ENCODE assay signal across 16 mouse cellular contexts in genomic region chr6:53904703-53905395, GRCm38 (mm10).
A peak's percentile ranks its signal among the peaks of the same experiment; 100 is the strongest.
DNase-seq lines count a peak whose midpoint lies in the region; ATAC-seq and TF ChIP-seq lines count a peak whose summit lies in the region.
"Had no signal": no experiment of that assay in that cellular context is flagged by ENCODE, and none has a peak within 500 bp of the region (broad histone marks: within the 10 kb centered on the region; RNA-seq: fewer than 3 reads in every experiment).

No protein-coding gene starts in this region.

- 75% methylated on average over 4 of the region's 4 CpGs for WGBS in heart, embryonic 11.5 days (ENCODE audit: insufficient replicate concordance)
- 41% methylated on average over 4 of the region's 4 CpGs for WGBS in lung, embryonic 14.5 days
- WGBS in embryonic facial prominence, embryonic 12.5 days = 85% methylated on average over 4 of the region's 4 CpGs
- 66% methylated on average over 4 of the region's 4 CpGs for WGBS in limb, embryonic 13.5 days

- H3K9ac ChIP-seq in heart, embryonic 11.5 days (ENCODE audit: low read depth, low read length) = no peak overlapping the region
- H3K9ac ChIP-seq in lung, embryonic 14.5 days = no peak overlapping the region
- H3K9ac ChIP-seq in embryonic facial prominence, embryonic 12.5 days = no peak overlapping the region
- H3K9ac ChIP-seq in limb, embryonic 13.5 days = no peak overlapping the region
- H3K9ac ChIP-seq: embryonic facial prominence, embryonic 13.5 days had no signal

- peaks cover 6% of the 10 kb centered on the region; the same call in 1 of the 2 replicates for H3K4me1 ChIP-seq in heart, embryonic 11.5 days (ENCODE audit: control insufficient read depth, insufficient read depth, low read length)
- H3K4me1 ChIP-seq in lung, embryonic 14.5 days (ENCODE audit: insufficient read depth) = peaks cover 46% of the 10 kb centered on the region
- H3K4me1 ChIP-seq in embryonic facial prominence, embryonic 12.5 days = peaks cover 27% of the 10 kb centered on the region
- peaks cover 56% of the 10 kb centered on the region for H3K4me1 ChIP-seq in limb, embryonic 13.5 days

- TF ChIP-seq CTCF in lung, embryonic 14.5 days (IDR thresholded peaks at IDR 0.05; ENCODE audit: low read depth) = no peak

- H3K36me3 ChIP-seq in heart, embryonic 11.5 days (ENCODE audit: control insufficient read depth, insufficient read depth, low read length) = no peaks in the 10 kb centered on the region
- no peaks in the 10 kb centered on the region for H3K36me3 ChIP-seq in lung, embryonic 14.5 days (ENCODE audit: insufficient read depth)
- no peaks in the 10 kb centered on the region for H3K36me3 ChIP-seq in embryonic facial prominence, embryonic 12.5 days
- no peaks in the 10 kb centered on the region for H3K36me3 ChIP-seq in limb, embryonic 13.5 days
- H3K36me3 ChIP-seq: embryonic facial prominence, embryonic 13.5 days had no signal

- peak; percentile 16 for DNase-seq in heart, adult 11 months
- peak; percentile 79 for DNase-seq in lung, embryonic 14.5 days
- DNase-seq in lung, adult 18-20 months = no peak
- no peak for DNase-seq in right cerebral cortex, postnatal 36 days (ENCODE audit: low spot score in 2 of 2)
- no peak for DNase-seq in gastrocnemius, adult 18-20 months (ENCODE audit: low spot score)
- DNase-seq: cerebellum, postnatal 14 days; heart, postnatal 10 days; right cerebral cortex, adult 18-20 months; spleen, adult 18-20 months had no signal

- no peak overlapping the region for H3K4me2 ChIP-seq in heart, embryonic 11.5 days
- no peak overlapping the region for H3K4me2 ChIP-seq in lung, embryonic 14.5 days
- no peak overlapping the region for H3K4me2 ChIP-seq in embryonic facial prominence, embryonic 12.5 days (replicated peaks)
- H3K4me2 ChIP-seq in limb, embryonic 13.5 days (replicated peaks) = no peak overlapping the region
- H3K4me2 ChIP-seq: embryonic facial prominence, embryonic 13.5 days had no signal

- H3K27me3 ChIP-seq in heart, embryonic 11.5 days (ENCODE audit: control insufficient read depth, insufficient read depth, low read length) = no peaks in the 10 kb centered on the region
- H3K27me3 ChIP-seq in lung, embryonic 14.5 days (ENCODE audit: insufficient read depth, low read length) = no peaks in the 10 kb centered on the region
- H3K27me3 ChIP-seq in embryonic facial prominence, embryonic 12.5 days = no peaks in the 10 kb centered on the region
- H3K27me3 ChIP-seq in limb, embryonic 13.5 days = no peaks in the 10 kb centered on the region
- H3K27me3 ChIP-seq: embryonic facial prominence, embryonic 13.5 days had no signal

- ATAC-seq in heart, embryonic 11.5 days (replicated peaks; ENCODE audit: insufficient number of reproducible peaks, low FRiP score, low TSS enrichment) = no peak
- peak; percentile 69 for ATAC-seq in lung, embryonic 14.5 days (ENCODE audit: insufficient read depth)
- no peak for ATAC-seq in embryonic facial prominence, embryonic 12.5 days (ENCODE audit: insufficient number of reproducible peaks, insufficient read depth, low FRiP score, low TSS enrichment)
- no peak for ATAC-seq in limb, embryonic 13.5 days (ENCODE audit: low FRiP score, low read depth)
- ATAC-seq: activated CD4-positive, CD25-positive, alpha-beta regulatory T cell, adult 4 months had no signal

- no peak overlapping the region for H3K27ac ChIP-seq in heart, embryonic 11.5 days (ENCODE audit: low read depth, low read length)
- peak overlapping the region; percentile 86 for H3K27ac ChIP-seq in lung, embryonic 14.5 days (ENCODE audit: low read depth)
- H3K27ac ChIP-seq in embryonic facial prominence, embryonic 12.5 days = peak overlapping the region; percentile 43
- H3K27ac ChIP-seq in limb, embryonic 13.5 days = peak overlapping the region; percentile 83
- H3K27ac ChIP-seq: embryonic facial prominence, embryonic 13.5 days had no signal

- H3K4me3 ChIP-seq in heart, embryonic 11.5 days (ENCODE audit: low read depth, low read length) = no peak overlapping the region
- H3K4me3 ChIP-seq in lung, embryonic 14.5 days (ENCODE audit: low read depth, low read length) = no peak overlapping the region
- no peak overlapping the region for H3K4me3 ChIP-seq in embryonic facial prominence, embryonic 12.5 days
- H3K4me3 ChIP-seq in limb, embryonic 13.5 days = no peak overlapping the region
- H3K4me3 ChIP-seq: embryonic facial prominence, embryonic 13.5 days; megakaryocyte, embryonic 14.5 days; myocyte had no signal

- no peaks in the 10 kb centered on the region for H3K9me3 ChIP-seq in heart, embryonic 11.5 days (replicated peaks; ENCODE audit: control insufficient read depth, low read length)
- no peaks in the 10 kb centered on the region for H3K9me3 ChIP-seq in lung, embryonic 14.5 days (ENCODE audit: low read depth, low read length)
- no peaks in the 10 kb centered on the region for H3K9me3 ChIP-seq in embryonic facial prominence, embryonic 12.5 days
- H3K9me3 ChIP-seq in limb, embryonic 13.5 days = no peaks in the 10 kb centered on the region
- H3K9me3 ChIP-seq: embryonic facial prominence, embryonic 13.5 days; megakaryocyte, embryonic 14.5 days had no signal

Comparison
In these comparisons a context has a peak if more than half of its experiments do, and no peak if none do; other contexts are left out.
1. DNase-seq: peak in heart, adult 11 months (single experiment) and lung, embryonic 14.5 days (single experiment); none in lung, adult 18-20 months (0 of 2), right cerebral cortex, postnatal 36 days (0 of 2) and gastrocnemius, adult 18-20 months (single experiment).